Mouse (Mus musculus) gastrocnemius, adult 8-10 months (tissue): Measurements from ENCODE around the gene Abcf1. TPM values are rescaled to one million over a fixed set of nuclear protein-coding genes. Genes with fewer than 3 reads are reported as not detected.

Source experiments
- DNase-seq, 2 experiments: peaks; one replicate each; pipeline ENCODE4 v3.0.0; 2022; ENCODE audit warnings: low spot score in 2 of 2
- microRNA-seq: library from miRNA; unstranded; fragments of <30 nt; microRNA quantifications from one replicate; pipeline ENCODE4 v1.2.0, GENCODE M21; 2022
- total RNA-seq, 4 experiments: library from RNA; stranded (reverse); gene quantifications; 2 replicates each; pipeline ENCODE4 v1.2.4; 2022

Gene Abcf1
- total RNA-seq, 4 experiments from 2014 or later, result 74.2 to 79.3 (median 78.7) TPM

DNA sequence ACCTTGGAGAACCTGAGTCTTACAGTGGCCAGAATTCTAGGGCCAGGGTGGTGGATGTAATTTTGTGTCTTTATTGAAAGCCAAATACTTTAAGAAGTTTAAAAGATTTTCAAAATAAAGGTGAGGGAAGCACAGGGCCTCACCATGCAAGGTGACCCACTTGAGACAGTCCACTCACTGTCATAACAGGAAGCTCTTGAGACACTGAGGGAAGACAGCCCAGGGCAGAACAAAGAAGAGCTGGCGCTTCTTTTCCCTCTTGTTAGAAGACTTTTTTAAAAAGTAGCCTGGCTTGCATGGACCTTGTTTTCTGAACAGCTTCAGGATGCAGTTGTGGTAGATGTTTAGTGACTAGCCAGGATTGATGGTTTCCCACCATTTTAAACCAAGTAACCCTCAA is 49.2 kb downstream of the Abcf1 start:
- DNase-seq, result no peak

DNA sequence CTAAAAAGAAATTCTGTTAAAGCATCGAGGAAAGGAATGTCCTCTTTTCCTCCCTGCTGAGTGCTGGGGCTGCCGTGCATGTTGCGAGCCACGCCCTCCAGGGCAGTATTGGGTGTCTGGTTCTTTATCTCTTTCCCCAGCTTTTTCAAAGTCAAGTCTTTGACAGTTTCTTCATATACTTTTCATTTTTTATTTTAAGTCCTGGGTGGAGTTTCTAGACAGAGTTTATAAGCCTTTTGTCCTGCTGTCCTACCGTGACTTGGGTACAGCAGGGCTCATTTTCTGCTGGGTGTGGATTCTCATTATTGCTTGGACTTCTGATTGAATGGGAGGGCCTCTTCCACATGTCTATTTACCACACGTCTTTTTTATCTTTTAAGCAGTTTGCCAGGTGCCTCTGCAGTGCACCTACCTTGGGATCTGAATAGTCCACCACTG is 49.7 kb downstream of the Abcf1 start:
- DNase-seq, result no peak

DNA sequence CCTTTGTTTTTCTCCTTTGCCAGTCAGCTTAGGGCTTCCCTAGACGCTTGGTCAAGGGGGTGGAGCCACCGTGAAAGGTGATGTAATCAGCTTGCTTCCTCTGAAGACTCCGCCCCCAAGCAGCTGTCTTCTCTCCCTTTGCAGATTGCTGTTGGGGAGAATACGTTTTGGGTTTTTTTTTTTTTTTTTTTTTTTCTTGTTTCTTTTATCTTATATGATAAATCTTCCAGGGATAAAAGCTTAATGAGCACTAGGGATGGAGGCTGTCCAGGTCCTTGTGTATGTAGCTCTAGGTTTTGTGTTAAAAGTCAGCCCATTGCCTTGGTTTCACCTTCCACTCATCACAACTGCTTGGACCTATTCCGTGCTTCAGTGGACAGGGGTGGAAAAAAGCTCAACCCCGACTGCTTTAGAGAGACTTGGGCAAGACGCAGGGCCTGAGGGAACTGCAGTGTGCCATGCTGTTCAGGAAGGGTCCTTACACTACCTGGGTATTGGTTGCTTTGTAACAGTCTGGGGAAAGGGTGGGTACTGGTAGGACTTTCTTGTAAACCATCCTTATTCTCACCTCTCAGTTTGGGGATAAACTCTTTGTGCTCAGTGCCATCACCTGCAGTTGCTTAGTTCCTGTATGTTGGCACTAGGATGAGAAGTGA is 50.4 kb downstream of the Abcf1 start:
- DNase-seq, result peak; percentile 94 to 95

DNA sequence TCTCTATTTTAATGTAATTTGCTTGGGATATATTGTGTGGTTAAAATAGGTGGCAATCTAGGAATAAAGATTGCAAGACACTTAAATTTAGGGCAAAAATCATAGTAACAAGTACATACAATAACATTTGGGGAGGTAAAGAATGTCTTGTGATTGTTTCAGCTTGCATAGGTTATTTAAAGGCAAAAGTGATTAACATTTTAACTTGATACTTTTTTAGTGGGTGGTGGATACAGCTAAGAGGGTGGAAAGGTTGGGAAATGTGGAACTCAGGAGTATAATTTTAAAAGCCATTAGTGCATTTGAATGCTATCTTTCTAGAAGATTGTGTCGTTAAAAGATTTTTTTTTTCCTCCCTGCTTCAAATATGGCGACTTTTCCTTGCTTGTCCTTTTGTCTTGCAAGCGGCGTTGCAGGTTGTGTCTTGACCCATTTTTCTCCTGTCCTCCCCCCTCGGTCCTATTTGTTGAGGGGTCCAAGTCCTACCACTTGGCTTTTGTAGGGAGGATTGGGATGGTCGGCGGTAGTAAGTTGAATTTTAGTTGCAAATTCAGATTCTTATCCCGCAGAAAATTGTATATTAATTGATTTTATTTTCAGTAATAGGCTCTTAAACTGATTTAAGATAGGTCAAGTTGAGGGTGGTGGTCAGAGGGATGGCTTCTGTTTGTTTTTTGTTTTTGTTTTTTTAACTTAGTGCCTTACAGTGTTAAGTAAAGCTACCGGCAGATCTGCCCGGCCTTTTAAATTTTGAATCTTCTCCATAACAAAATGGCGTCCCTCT is 51.1 kb downstream of the Abcf1 start:
- no peak for DNase-seq

DNA sequence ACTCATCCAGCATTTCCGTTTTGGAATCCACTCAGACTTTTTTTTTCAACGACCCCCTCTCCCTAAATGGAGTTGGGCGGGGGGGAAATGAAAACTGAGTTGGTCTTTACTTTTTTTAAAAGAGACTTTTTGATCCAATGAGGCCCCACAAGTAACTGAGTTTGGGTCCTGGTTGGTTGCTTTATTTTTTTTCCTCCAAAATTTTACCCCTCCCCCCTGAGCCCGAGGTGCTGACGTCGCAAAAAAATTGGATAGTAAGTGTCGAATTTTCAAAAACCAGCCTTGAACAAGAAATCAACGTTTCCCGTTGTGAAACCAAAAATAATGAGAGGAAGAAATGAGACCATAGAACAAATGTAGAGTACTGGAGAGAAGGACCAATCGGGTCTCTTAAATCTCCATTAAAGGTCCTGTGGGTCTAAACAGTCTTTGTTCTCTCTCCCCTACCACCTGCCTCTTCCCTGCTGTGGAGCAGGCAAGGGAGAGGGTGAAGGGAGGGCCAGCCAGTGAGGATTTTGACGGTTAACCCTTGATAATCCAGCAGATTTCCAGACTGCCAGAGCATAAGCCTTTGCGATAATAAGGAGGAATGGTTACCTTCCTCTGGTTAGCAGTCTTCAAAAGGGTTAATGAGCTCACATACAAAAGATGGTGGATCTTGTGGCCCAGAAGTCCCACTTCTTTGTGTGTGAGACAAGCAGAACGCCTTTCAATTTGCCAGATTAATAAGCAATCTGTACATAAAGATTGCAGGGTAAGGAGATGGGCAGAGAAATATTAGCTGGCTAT is 51.9 kb downstream of the Abcf1 start:
- DNase-seq, result no peak

DNA sequence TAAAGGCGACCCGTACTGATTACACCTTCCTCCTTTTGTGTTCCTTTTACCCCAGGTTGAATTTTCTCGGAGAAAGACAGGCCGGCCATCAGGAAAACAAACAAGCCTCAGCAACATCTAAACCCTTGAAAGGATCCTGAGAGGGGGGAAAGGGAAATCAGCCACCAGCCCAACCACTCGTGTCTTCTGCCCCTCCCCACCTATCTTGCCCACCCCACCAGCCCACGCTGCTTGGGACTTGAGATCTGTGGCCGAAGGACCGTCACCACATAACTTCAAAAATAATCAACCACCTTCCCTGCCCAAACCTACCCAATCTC is 52.5 kb downstream of the Abcf1 start:
- DNase-seq, result no peak

DNA sequence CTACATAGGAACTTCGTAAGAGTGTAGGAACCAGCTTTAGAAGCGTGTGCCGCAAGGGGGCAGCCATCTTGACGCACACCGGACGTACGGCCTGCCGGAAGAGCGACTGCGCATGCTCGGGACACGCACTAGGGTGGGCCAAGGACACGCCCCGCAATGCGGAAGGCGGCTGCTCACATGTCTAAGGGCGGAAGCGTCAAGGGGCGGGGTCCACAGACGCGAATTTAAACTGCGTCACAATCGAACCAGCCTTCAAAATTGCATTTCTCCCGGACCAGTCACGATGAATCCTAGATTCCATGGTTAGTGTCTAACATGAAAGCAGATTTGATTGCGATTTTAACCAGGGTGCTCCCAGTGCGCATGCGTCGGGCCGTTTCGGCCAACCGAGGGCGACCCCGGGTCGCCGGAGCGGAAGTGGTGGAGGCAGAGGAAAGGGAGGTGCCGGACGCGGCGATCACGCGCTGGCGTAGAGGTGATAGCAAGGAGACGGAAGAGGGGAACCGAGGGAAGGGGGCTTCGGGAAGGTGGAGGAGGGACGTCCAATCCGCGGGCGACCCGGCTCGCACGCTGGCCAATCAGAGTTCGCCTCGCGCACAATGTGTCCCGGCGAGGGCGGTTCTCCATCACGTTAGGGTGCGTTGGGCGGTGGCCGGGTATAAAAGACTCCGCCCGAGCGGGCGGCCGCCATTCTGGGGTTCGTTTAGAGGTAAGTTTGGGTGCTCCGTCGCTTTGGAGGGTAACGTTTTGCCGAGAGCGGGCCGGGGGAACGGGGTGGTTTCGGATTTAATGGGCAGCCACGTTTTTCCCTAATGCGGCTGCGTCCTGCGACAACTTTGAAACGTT is 53.0 kb downstream of the Abcf1 start, which contains the start of the genes Mrps18b and Ppp1r10:
Gene Mrps18b, minus strand, starts transcription at position 93 of the 846 bp plus-strand sequence.
Gene Ppp1r10, plus strand, starts transcription at position 138 of the 846 bp plus-strand sequence.
- DNase-seq, result peak; percentile 97 to 99

DNA sequence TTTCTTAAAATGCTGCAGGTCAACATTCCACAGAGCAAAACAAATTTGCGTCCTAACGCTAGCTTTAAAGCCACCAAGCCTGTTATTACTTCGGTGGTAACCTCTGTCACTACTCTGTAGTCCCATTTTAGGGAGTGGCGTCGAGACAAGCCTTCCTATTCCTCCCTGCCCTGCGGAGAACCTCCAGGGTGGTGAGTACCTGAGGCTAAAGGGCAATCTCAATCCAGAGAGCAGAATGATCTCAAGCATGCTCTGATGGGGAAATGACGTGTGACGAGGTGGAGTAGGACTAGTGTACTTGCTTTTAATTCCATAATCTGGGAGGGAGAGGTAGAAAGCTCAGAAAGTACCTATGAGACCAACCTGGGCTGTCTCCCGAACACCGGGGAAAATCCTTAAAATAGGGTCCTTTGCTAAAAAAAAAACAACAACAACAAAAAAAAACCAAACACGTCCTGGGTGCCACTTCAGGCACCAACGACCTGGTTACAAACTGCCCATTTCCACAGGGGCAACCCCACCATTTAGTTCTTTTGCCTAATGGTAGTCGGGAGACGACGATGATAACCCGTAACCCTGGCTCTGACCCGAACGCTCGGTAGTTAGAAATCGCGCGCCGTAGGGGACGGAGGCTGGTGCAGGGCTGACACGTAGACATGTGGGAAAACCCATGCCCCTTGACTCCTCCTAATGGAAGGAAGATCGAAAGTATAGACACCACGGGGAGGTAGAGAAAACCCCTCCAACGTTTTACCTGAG is 53.8 kb downstream of the Abcf1 start:
- DNase-seq, result no peak

DNA sequence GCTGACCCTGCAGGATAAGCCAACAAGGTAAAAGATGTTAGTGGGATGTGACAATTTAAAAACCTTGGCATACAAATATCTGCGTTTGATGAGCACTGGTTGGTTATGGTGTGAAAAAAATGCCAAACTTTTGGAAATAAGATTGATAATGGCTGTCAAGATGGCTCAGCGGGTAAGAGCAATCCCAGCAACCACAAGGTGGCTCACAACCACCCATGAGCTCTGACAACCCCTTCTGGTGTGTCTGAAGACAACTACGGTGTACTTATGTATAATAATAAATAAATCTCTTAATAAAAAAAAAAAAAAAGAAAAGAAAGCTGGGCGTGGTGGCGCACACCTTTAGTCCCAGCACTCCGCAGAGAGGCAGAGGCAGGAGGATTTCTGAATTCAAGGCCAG is 54.6 kb downstream of the Abcf1 start:
- no peak for DNase-seq

DNA sequence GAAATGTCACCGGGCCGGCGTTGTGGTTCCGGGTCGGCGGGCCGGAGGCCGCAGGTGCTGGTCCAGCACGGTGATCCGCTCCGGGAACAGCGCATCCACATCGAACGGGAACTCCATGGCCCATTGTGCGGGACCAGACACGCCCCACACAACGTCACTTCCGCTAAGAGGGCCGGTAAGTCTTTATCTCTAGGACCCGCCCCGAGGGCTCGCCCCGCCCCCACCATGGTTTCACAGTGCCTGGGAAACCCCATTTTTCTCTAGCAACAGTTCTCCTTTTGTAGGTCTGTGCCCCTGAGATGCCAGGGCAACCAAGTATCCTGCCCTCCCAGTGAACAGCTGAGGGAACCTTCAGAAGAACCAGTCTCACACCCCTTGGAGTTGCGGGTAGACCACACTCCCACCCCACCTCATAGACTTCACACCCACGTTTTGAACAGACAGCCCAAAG is 59.6 kb downstream of the Abcf1 start, which contains the start of gene Atat1:
Gene Atat1, minus strand, starts transcription at position 157 of the 451 bp plus-strand sequence.
- peak; percentile 88 to 91 for DNase-seq

DNA sequence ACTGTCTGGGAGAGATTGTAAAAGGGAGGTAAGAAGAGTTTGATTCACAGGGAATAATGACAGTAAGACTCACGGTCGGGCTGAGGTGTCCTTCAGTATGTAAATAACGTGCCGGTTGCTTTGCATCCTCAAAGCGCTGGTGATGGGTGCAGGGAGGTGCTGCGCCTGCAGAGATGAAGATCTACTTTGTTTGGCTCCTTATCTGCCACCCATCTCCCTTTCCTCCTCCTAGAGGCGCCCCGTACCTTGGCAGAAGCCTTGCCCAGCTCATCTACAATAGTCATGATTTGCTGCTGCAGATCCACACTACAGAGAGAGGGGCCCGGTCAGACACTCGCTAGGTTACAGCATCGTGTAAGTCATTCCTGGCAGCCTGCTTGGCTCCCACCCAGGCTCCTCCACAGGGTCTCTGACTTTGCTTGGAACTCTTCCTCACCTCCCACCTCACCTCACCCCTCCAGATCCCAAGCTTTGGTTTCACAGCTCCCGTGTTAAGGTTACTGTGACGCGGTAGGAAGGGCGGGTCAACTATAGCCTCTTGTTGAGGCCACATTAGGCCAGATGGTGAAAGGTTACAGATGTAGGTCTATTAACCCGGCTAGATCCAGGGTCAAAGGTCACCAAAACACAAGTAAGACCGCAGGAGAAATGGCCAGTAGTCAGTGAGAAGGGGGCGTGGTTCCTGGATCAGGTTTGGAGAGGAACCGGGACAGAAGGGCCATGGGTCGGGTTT is 60.2 kb downstream of the Abcf1 start:
- no peak for DNase-seq

DNA sequence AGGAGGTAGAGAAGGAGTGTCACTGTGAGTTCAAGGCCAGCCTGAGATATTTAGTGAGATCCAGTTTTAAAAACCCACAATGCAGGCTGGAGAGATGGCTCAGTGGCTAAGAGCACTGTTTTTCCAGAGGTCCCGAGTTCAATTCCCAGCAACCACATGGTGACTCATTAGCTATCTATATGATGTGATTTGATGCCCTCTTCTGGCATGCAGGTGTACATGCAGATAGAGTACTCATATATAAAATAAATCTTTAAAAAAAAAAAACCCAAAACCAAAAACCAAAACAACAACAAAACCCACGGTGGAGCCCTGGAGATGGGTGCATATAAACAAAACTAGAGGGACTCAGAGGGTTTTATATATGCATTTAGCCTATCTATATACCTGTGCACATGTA is 62.0 kb downstream of the Abcf1 start:
- no peak for DNase-seq

Small RNAs within 50 kb of the gene (microRNA-seq; reads per million reads assigned to microRNA genes)
- gene Mir1894, result not detected
- gene Mir877, result 29.1 reads per million, percentile 30 among the genes with 10 or more reads in this experiment

Other genes starting within 250 kb of the Abcf1 start
- 1 to 10 TPM; 5.6 to 7.8 (median 6.6) TPM for gene Ier3, start 148.1 kb downstream of the Abcf1 start, total RNA-seq
- 10 to 100 TPM; 52.6 to 67.2 (median 55.9) TPM for gene Flot1, start 146.5 kb downstream of the Abcf1 start, total RNA-seq
- 10 to 100 TPM; 26.7 to 34.5 (median 28.3) TPM for gene Tubb5, start 131.5 kb downstream of the Abcf1 start, total RNA-seq
- gene Mdc1, start 128.2 kb downstream of the Abcf1 start, total RNA-seq, result 1 to 10 TPM; 3.2 to 5.0 (median 4.0) TPM
- gene Nrm, start 108.4 kb downstream of the Abcf1 start, total RNA-seq, result 1 to 10 TPM in 2 of 4 experiments, under 1 TPM in 2; 0.52 to 2.6 (median 1.4) TPM
- gene Ppp1r18, start 104.2 kb downstream of the Abcf1 start, total RNA-seq, result 1 to 10 TPM; 2.4 to 4.7 (median 3.3) TPM
- 10 to 100 TPM; 13.5 to 16.8 (median 16.0) TPM for gene Dhx16, start 89.9 kb downstream of the Abcf1 start, total RNA-seq
- 10 to 100 TPM; 52.7 to 68.7 (median 62.6) TPM for gene 2310061I04Rik, start 72.3 kb downstream of the Abcf1 start, total RNA-seq
- 1 to 10 TPM; 2.9 to 4.4 (median 3.6) TPM for gene Atat1, start 59.7 kb downstream of the Abcf1 start, total RNA-seq
- gene Mrps18b, start 53.4 kb downstream of the Abcf1 start, total RNA-seq, result 10 to 100 TPM; 57.4 to 60.4 (median 58.1) TPM
- gene Ppp1r10, start 53.3 kb downstream of the Abcf1 start, total RNA-seq, result 10 to 100 TPM; 13.0 to 30.1 (median 14.3) TPM
- gene Gnl1, start 10.1 kb upstream of the Abcf1 start, total RNA-seq, result 10 to 100 TPM; 24.1 to 31.8 (median 29.1) TPM
- 1 to 10 TPM; 1.5 to 2.5 (median 1.9) TPM for gene Prr3, start 10.5 kb upstream of the Abcf1 start, total RNA-seq
- 1 to 10 TPM in 1 of 4 experiments, under 1 TPM in 3; 0.82 to 1.6 (median 0.93) TPM for gene H2-T24, start 50.8 kb upstream of the Abcf1 start, total RNA-seq
- gene H2-T23, start 63.1 kb upstream of the Abcf1 start, total RNA-seq, result 1 to 10 TPM; 5.6 to 9.3 (median 7.1) TPM
- 10 to 100 TPM; 11.7 to 14.0 (median 13.0) TPM for gene H2-T22, start 73.0 kb upstream of the Abcf1 start, total RNA-seq
- gene Gm6034, start 73.2 kb upstream of the Abcf1 start, total RNA-seq, result not detected
- 1 to 10 TPM; 1.8 to 2.7 (median 2.2) TPM for gene Gm11127, start 88.6 kb upstream of the Abcf1 start, total RNA-seq
- gene Gm19684, start 151.9 kb upstream of the Abcf1 start, total RNA-seq, result under 1 TPM in 1 of 4 experiments, not detected in 3; 0.29 TPM
- gene Gm7030, start 159.7 kb upstream of the Abcf1 start, total RNA-seq, result not detected
- not detected for gene Gm8909, start 198.8 kb upstream of the Abcf1 start, total RNA-seq
- not detected for gene H2-T3, start 220.5 kb upstream of the Abcf1 start, total RNA-seq